Mouse (Mus musculus) left cerebral cortex, adult 11 months (tissue): ENCODE results near the gene Nt5e.

Source experiments
- DNase-seq: peaks from one replicate; pipeline ENCODE4 v3.0.0; 2022; ENCODE audit warnings: low spot score

Gene Nt5e

GRCm38 (mm10) chr9:88344424-88344823 lies 17.4 kb downstream of the Nt5e start:
- no peak for DNase-seq

DNA sequence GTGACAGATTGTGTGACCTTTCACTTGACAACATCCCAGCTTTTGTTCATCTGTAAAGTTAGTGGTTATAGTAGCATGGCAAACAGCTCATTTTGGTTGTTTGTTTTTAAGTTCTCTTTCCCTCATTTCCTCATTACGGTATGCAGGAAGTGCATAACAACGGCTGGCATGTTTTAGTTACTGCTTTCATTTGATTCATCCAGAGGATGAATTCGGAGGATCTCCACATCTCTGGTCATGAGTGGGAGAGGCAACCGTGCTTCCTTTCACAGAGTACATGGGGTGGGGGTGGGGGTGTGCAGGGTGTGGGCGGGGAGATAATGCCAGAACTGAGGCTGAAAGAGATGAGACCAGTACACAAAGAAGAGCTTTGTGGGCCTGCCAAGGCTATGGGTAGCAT lies 19.9 kb downstream of the Nt5e start:
- no peak for DNase-seq

- DNase-seq = no peak
Observed at GRCm38 (mm10) chr9:88348623-88349022, 21.6 kb downstream of the Nt5e start.

- no peak for DNase-seq
Observed at GRCm38 (mm10) chr9:88350317-88350716, 23.3 kb downstream of the Nt5e start.

DNA sequence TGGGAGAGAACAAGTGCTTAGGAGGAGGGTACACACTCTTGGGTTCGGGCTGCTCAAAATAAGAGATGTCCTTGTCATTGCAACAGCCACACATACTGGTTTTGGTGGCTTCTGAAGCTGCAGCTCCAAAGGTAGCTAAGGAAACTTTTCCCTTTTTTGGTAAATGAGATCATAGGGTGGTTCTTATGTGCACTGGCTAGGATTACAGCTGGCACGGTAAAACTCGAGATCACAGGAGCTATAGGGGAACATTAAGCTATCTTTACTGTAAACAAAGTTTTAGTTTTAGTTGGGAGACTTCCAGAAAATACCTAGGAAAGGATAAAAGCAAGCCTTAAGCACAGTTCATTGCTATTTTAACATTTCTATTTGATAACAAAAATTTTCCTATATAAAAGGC lies 24.2 kb downstream of the Nt5e start:
- no peak for DNase-seq

- DNase-seq = no peak
Observed at GRCm38 (mm10) chr9:88352741-88353140, 25.7 kb downstream of the Nt5e start.

DNA sequence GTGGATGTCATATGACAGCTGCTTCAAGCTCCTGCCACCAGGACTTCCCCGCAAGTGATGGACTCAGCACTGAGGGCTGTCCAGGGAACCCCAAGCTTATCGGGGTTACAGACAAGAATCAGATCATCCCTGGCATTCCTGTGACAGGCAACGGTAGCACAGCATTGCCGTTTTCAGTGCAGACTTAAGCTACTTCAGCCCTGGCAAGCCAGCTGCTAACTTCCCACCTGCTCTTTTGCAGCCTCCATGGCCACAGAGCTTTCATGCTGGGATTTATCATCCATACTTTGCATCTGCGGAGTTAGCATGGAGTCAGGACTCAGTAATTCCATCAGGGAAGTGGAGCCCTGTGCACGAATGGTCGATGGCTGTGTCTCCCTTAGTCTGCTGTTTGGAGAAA lies 26.5 kb downstream of the Nt5e start:
- no peak for DNase-seq

DNA sequence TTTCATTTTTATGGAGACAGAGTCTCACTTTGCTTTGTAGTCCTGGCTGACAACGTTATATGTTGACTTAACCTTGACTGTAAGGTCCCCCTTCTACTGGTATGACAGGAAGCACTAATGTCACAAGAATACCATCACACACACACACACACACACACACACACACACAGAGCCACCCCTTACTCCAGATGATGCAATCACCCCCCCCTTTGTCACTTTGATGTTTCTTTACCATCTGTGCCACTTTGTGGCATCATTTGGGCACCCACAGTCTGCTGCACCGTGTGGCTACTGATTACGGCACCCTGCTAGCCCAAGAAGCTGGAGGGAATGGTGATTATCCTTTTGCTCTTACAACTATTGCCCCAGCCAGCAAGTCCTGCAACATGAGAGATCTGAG lies 30.2 kb downstream of the Nt5e start:
- no peak for DNase-seq

GRCm38 (mm10) chr9:88359140-88359539 lies 32.1 kb downstream of the Nt5e start:
- no peak for DNase-seq

GRCm38 (mm10) chr9:88361211-88361909 lies 34.4 kb downstream of the Nt5e start:
- DNase-seq = no peak

- no peak for DNase-seq
Observed at GRCm38 (mm10) chr9:88362055-88362850, 35.3 kb downstream of the Nt5e start.

DNA sequence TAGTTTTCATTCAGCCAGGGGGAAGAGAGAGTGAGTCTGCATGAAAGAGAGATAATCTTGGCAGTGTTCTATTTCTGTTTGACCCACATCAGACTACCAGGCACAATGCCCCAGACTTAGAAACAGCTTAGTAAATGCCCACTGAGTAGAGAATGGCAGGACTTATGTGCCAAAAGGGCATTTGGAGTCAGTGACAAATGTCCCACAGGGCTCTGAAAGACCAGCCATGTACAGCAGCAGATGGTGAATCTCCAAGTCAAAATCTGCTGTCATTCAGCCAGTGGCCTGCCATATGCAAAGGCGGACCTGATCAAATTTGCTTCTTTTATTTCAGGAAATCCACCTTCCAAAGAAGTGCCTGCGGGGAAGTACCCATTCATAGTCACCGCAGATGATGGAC lies 36.1 kb downstream of the Nt5e start:
- DNase-seq = no peak

DNA sequence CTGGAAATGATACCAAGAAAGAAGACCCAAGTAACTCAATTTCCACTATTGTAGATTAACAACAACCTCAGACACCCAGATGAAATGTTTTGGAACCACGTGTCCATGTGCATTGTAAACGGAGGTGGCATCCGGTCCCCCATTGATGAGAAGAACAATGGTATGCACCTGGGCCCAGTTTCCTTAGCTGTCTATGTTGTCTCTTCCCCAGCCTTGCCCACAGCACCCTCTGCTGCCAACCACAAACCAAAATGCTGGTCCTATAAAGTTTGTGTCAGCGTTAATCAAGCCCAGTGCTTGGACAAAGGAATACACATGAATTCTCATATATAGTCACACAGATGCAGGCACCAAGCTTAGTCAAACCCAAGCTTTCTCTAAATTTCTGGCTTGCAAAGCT lies 39.3 kb downstream of the Nt5e start:
- DNase-seq = no peak

DNA sequence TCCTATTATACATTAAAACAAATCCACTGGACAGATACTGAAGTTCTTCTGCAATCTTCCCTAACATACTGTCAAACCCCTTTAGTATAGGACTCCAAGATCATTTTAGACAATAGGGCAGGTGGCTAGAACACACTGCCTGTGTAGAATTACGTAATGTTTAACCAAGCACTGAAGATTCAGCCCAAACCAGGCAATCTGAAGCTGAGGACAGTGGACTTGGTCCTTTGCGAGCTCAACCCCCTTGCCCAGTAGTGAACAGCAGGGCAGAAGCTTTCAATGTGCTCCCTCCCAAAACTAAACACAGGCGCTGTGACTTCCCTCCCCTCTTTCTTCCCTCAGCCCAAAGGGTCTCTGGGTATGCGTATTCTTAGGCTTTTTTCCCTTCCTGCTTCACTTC lies 39.8 kb downstream of the Nt5e start:
- no peak for DNase-seq

DNA sequence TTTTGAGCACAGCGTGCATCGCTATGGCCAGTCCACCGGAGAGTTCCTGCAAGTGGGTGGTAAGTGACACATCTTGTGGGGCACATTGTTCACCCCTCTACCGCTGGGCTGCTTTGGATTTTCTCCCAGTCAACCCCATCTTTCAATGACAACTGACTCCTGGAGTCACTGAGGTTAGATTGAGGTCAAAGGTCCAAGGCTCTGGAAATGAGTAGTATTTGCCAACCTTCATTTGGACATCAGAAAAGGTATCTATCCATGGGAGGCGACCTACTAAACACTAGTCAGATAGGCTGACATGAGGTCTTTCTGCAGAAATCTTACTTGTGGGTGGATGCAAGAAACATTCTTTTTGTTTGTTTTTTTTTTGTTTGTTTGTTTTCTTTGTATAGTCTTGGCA lies 40.3 kb downstream of the Nt5e start:
- no peak for DNase-seq

GRCm38 (mm10) chr9:88367751-88368150 lies 40.8 kb downstream of the Nt5e start:
- no peak for DNase-seq

- DNase-seq = no peak
Observed at GRCm38 (mm10) chr9:88368476-88368875, 41.5 kb downstream of the Nt5e start.

DNA sequence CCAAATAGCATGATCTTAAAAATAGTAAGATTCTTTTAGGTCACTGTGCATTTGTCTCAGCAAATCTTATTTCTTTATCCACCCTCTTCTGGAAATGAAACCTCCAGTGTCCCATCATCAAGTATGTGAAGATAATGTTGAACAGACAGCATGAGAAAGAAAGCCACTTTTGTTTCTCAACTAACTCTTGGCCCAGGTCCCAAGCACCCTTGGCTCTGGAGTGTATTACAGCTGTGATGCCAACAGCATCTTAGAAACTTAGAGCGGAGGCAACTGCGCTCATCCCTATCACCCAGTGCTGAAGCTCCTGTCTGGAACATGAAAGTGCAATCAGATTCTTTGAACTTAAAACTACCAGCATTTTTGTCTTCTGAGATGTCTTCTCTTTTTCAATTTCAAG lies 42.7 kb downstream of the Nt5e start:
- DNase-seq = no peak

GRCm38 (mm10) chr9:88371201-88371600 lies 44.2 kb downstream of the Nt5e start:
- DNase-seq = no peak

GRCm38 (mm10) chr9:88373001-88373400 lies 46.0 kb downstream of the Nt5e start:
- DNase-seq = no peak

DNA sequence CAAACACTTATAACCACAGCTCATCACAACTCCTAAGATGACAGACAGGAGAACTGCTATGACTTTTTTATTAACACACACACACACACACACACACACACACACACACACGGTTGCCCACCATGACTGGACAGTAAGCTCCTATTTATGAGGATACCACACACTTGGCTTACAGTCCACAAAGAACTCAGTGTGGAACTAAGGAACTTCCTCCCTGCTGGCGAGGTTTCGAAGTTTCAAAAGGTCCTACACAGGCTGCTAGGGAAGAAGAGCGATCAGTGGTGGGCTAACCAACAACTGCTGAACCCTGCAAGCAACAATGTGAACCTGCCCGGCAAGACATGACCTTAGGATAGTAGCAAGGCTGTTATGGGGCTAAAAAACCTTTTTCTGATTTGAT lies 50.5 kb downstream of the Nt5e start:
- DNase-seq = no peak

DNA sequence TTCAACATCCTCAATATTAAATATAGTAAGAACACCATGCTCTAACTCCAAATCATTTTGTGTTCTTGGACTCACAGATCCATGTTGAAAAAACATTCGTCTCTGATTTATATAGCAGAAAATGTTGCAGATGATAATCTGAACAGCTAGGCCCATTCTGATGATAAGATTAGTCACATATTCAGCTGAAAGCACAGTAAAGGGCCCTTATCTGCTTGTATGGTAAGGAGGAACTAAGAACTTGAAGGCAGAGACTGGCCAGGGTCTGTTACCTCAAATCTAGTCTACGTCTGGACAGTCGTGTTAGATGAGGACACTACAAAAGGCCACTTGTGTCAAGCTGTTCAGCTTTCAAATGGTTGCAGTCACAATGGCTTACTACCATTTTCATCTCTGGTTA lies 52.1 kb downstream of the Nt5e start:
- no peak for DNase-seq

- no peak for DNase-seq
Observed at GRCm38 (mm10) chr9:88380076-88380475, 53.1 kb downstream of the Nt5e start.

- no peak for DNase-seq
Observed at GRCm38 (mm10) chr9:88380542-88380941, 53.5 kb downstream of the Nt5e start.
